Comparison of ENCODE assay signal across 8 mouse cellular contexts in the genomic region with DNA sequence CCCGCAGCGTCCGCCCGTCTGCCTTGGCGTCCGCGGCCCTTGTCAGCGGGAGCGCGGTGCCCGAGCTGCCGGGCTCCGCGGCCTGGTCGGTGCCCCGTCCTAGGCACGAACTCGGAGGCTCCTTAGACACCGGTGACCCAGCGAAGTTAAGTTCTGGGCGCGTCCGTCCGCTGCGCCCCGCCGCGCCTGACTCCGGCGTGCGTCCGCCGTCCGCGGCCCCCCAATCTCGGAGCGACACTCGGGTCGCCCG. TPM values are rescaled to one million over a fixed set of nuclear protein-coding genes. Genes with fewer than 3 reads are reported as not detected.
A peak's percentile ranks its signal among the peaks of the same experiment; 100 is the strongest.
DNase-seq lines count a peak whose midpoint lies in the region; ATAC-seq and TF ChIP-seq lines count a peak whose summit lies in the region.

No protein-coding gene starts in this region.

- WGBS in kidney, postnatal 0 days, result under 1% methylated on average over 35 of the region's 40 CpGs
- WGBS in embryonic facial prominence, embryonic 10.5 days, result under 1% methylated on average over 40 of the region's 40 CpGs
- under 1% methylated on average over 37 of the region's 40 CpGs for WGBS in hindbrain, embryonic 14.5 days
- under 1% methylated on average over 40 of the region's 40 CpGs for WGBS in midbrain, embryonic 14.5 days

- ATAC-seq in kidney, postnatal 0 days (replicated peaks; ENCODE audit: low FRiP score, low read depth), result 0 out of 2 replicates have a peak, but pooled peaks have one; percentile 37
- ATAC-seq in hindbrain, embryonic 14.5 days (ENCODE audit: low FRiP score), result no peak
- peak; percentile 60 for ATAC-seq in midbrain, embryonic 14.5 days (ENCODE audit: low FRiP score, low TSS enrichment)
- ATAC-seq in frontal cortex, adult (ENCODE audit: low TSS enrichment), result no peak; the same call in 1 of the 2 replicates

- DNase-seq in kidney, postnatal 0 days (ENCODE audit: low spot score), result no peak
- no peak for DNase-seq in kidney, adult 18-20 months
- no peak for DNase-seq in embryonic facial prominence, embryonic 10.5 days (ENCODE audit: low spot score)
- DNase-seq in hindbrain, embryonic 14.5 days (ENCODE audit: low spot score), result no peak
- DNase-seq in midbrain, embryonic 14.5 days, result no peak
- no peak for DNase-seq in layer of hippocampus, adult 18-20 months (ENCODE audit: low spot score in 2 of 2)
- no peak for DNase-seq in left cerebral cortex, adult 8-10 months (ENCODE audit: low spot score in 2 of 2)

- no peaks in the 10 kb centered on the region for H3K27me3 ChIP-seq in kidney, postnatal 0 days (ENCODE audit: insufficient read depth, low read length)
- peaks cover 48% of the 10 kb centered on the region for H3K27me3 ChIP-seq in embryonic facial prominence, embryonic 10.5 days (replicated peaks; ENCODE audit: low read depth, poor library complexity, severe bottlenecking)
- peaks cover 74% of the 10 kb centered on the region for H3K27me3 ChIP-seq in hindbrain, embryonic 14.5 days (ENCODE audit: control insufficient read depth, insufficient read depth, low read length)
- H3K27me3 ChIP-seq in midbrain, embryonic 14.5 days (ENCODE audit: control insufficient read depth, insufficient read depth, low read length), result peaks cover 59% of the 10 kb centered on the region

- H3K27ac ChIP-seq in kidney, postnatal 0 days, result peak overlapping the region; percentile 97
- peak overlapping the region; percentile 88 for H3K27ac ChIP-seq in embryonic facial prominence, embryonic 10.5 days (replicated peaks)
- peak overlapping the region; percentile 65; the same call in 1 of the 2 replicates for H3K27ac ChIP-seq in hindbrain, embryonic 14.5 days
- no peak overlapping the region; the same call in 1 of the 2 replicates for H3K27ac ChIP-seq in midbrain, embryonic 14.5 days (replicated peaks; ENCODE audit: low read depth, low read length)

- H3K9ac ChIP-seq in kidney, postnatal 0 days (ENCODE audit: low read depth, low read length), result peak overlapping the region; percentile 90
- H3K9ac ChIP-seq in hindbrain, embryonic 14.5 days, result peak overlapping the region; percentile 65
- peak overlapping the region; percentile 44; the same call in 1 of the 2 replicates for H3K9ac ChIP-seq in midbrain, embryonic 14.5 days (replicated peaks; ENCODE audit: low read length)

- H3K4me2 ChIP-seq in kidney, postnatal 0 days (ENCODE audit: low read length), result peak overlapping the region; percentile 94
- H3K4me2 ChIP-seq in hindbrain, embryonic 14.5 days (replicated peaks), result peak overlapping the region; percentile 94
- peak overlapping the region; percentile 91 for H3K4me2 ChIP-seq in midbrain, embryonic 14.5 days (ENCODE audit: low read length)

- TF ChIP-seq CTCF in kidney, postnatal 0 days (IDR thresholded peaks at IDR 0.05; ENCODE audit: low read depth), result no peak

- peak overlapping the region; percentile 95 for H3K4me3 ChIP-seq in kidney, postnatal 0 days (replicated peaks; ENCODE audit: low read depth, low read length)
- H3K4me3 ChIP-seq in embryonic facial prominence, embryonic 10.5 days, result peak overlapping the region; percentile 82
- H3K4me3 ChIP-seq in hindbrain, embryonic 14.5 days (replicated peaks; ENCODE audit: low read length), result peak overlapping the region; percentile 78
- H3K4me3 ChIP-seq in midbrain, embryonic 14.5 days (replicated peaks; ENCODE audit: low read depth, low read length), result peak overlapping the region; percentile 69

- no peaks in the 10 kb centered on the region for H3K9me3 ChIP-seq in kidney, postnatal 0 days (replicated peaks; ENCODE audit: low read length)
- H3K9me3 ChIP-seq in embryonic facial prominence, embryonic 10.5 days, result no peaks in the 10 kb centered on the region
- H3K9me3 ChIP-seq in hindbrain, embryonic 14.5 days (ENCODE audit: control insufficient read depth, low read length), result no peaks in the 10 kb centered on the region
- no peaks in the 10 kb centered on the region for H3K9me3 ChIP-seq in midbrain, embryonic 14.5 days (ENCODE audit: control insufficient read depth, low read length)

- no peaks in the 10 kb centered on the region for H3K36me3 ChIP-seq in kidney, postnatal 0 days (ENCODE audit: insufficient read depth, low read length)
- no peaks in the 10 kb centered on the region for H3K36me3 ChIP-seq in embryonic facial prominence, embryonic 10.5 days (replicated peaks)
- H3K36me3 ChIP-seq in hindbrain, embryonic 14.5 days (replicated peaks; ENCODE audit: control insufficient read depth, insufficient read depth), result no peaks in the 10 kb centered on the region
- H3K36me3 ChIP-seq in midbrain, embryonic 14.5 days (ENCODE audit: control insufficient read depth, insufficient read depth, low read length), result no peaks in the 10 kb centered on the region

- 0 out of 2 replicates have a peak, but pooled peaks cover 4% of the 10 kb centered on the region for H3K4me1 ChIP-seq in kidney, postnatal 0 days (replicated peaks; ENCODE audit: insufficient read depth, low read length)
- peaks cover 50% of the 10 kb centered on the region for H3K4me1 ChIP-seq in embryonic facial prominence, embryonic 10.5 days
- peaks cover 19% of the 10 kb centered on the region; the same call in 1 of the 2 replicates for H3K4me1 ChIP-seq in hindbrain, embryonic 14.5 days (replicated peaks; ENCODE audit: control insufficient read depth, insufficient read depth, low read length)
- H3K4me1 ChIP-seq in midbrain, embryonic 14.5 days (ENCODE audit: control insufficient read depth, insufficient read depth, low read length), result peaks cover 9% of the 10 kb centered on the region

RNA-seq across cellular contexts. Expression of gene Foxo1, which starts 0.3 kb away (rescaled TPM):
- 7.0 and 8.6 TPM in 2 replicates for polyA plus RNA-seq in kidney, postnatal 0 days (2015; fragmentation: Nextera tagmentation; extraction: Ambion mirVana)
- polyA plus RNA-seq in embryonic facial prominence, embryonic 10.5 days (2016; fragmentation: Nextera tagmentation; extraction: Ambion mirVana), result 3.7 TPM in 2 replicates
- 3.9 TPM in 2 replicates for polyA plus RNA-seq in hindbrain, embryonic 14.5 days (2014; fragmentation: Nextera tagmentation; extraction: Ambion mirVana)
- 3.3 and 4.3 TPM in 2 replicates for polyA plus RNA-seq in midbrain, embryonic 14.5 days (2014; fragmentation: Nextera tagmentation; extraction: Ambion mirVana)
- total RNA-seq in layer of hippocampus, adult 18-20 months (2021), result 10 to 100 TPM; 22.5 to 24.5 TPM
- 10 to 100 TPM; 17.5 to 20.3 (median 19.0) TPM for total RNA-seq in left cerebral cortex, adult 8-10 months (2022)

Comparison
In these comparisons a context has a peak if more than half of its experiments do, and no peak if none do; other contexts are left out.
1. ATAC-seq: peak in kidney, postnatal 0 days (single experiment) and midbrain, embryonic 14.5 days (single experiment); none in hindbrain, embryonic 14.5 days (single experiment) and frontal cortex, adult (single experiment).
2. Peak in every context shown above with its lines, with median percentiles within 50 percentile points of each other: H3K4me2 ChIP-seq, H3K4me3 ChIP-seq and H3K9ac ChIP-seq.